Mouse (Mus musculus): ENCODE data around the gene Tbc1d32. TPM values are rescaled to one million over a fixed set of nuclear protein-coding genes. Genes with fewer than 3 reads are reported as not detected.
"Not testable (repeated sequence)": the region's sequence is repeated elsewhere in the genome, so short reads cannot be mapped to it uniquely, and the experiment has no call there.

The Tbc1d32 gene
- polyA plus RNA-seq, 2 experiments, result 0.27 to 0.46 TPM

DNA sequence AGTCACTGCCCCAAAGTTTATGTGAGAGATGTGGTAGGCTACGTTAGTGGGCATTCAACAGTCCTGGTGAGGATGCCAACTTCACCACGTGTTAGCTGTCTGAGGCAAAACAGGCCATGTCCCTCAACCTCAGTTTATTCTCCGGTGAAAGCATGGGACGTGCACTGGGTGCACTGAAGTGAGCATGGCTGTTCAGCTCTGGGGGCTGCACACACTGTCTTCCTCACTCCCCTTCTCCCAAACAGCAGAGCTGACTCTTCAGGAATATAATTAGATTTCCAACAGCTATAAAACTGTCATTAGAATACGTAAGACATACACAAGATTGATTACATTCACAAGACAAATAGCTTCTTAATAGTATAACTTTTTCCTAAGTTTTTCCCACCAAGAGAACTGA lies 55.3 kb downstream of the Tbc1d32 start:
- Histone ChIP-seq H3K4me2 (ENCODE audit: low read depth) (no peak overlapping the region), H3K9me3 (ENCODE audit: control insufficient read depth, low read length) (no peaks in the 10 kb centered on the region), H3K27me3 (ENCODE audit: control insufficient read depth, insufficient read depth, low read length) (no peaks in the 10 kb centered on the region), H3K9ac (replicated peaks) (no peak overlapping the region), H3K27ac (no peak overlapping the region), H3K36me3 (replicated peaks; ENCODE audit: control insufficient read depth, insufficient read depth, low read depth) (no peaks in the 10 kb centered on the region), H3K4me1 (replicated peaks; ENCODE audit: control insufficient read depth in 2 of 2, insufficient read depth in 2 of 2, low read length in 1 of 2) (no peaks in the 10 kb centered on the region), H3K4me3 (ENCODE audit: insufficient read depth in 1 of 2, low read depth in 2 of 2, low read length in 2 of 2) (no peak overlapping the region)
- DNase-seq (ENCODE audit: low read depth in 3 of 3, low spot score in 3 of 3) (no peak), ATAC-seq (ENCODE audit: insufficient read depth) (no peak)
- no peak for TF ChIP-seq CTCF (IDR thresholded peaks at IDR 0.05; ENCODE audit: low read depth)
- TF ChIP-seq EP300 (IDR thresholded peaks at IDR 0.05; ENCODE audit: low read depth), result no peak
- WGBS (ENCODE audit: insufficient replicate concordance), result 66% methylated on average over 5 of the region's 5 CpGs

DNA sequence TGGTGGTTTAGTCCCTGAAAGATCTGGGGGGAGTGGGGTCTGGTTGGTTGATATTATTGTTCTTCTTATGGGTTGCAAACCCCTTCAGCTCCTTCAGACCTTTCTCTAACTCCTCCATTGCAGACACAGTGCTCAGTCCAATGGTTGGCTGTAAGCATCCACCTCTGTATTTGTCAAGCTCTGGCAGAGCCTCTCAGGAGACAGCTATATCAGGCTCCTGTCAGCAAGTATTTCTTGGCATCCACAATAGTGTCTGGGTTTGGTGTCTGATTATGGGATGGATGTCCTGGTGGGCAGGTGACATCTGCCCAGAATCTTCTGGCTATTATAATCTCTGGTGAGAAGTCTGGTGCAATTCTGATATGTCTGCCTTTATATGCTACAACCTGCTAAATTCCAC lies 60.8 kb downstream of the Tbc1d32 start:
- ATAC-seq (ENCODE audit: insufficient read depth), result not testable (repeated sequence)

GRCm38 (mm10) chr10:56165758-56166157 lies 62.7 kb downstream of the Tbc1d32 start:
- DNase-seq (ENCODE audit: low read depth in 3 of 3, low spot score in 3 of 3), result no peak
- WGBS (ENCODE audit: insufficient replicate concordance), result 69% methylated on average over 4 of the region's 4 CpGs
- no peak overlapping the region for H3K4me2 ChIP-seq (ENCODE audit: low read depth)
- H3K27me3 ChIP-seq (ENCODE audit: control insufficient read depth, insufficient read depth, low read length), result no peaks in the 10 kb centered on the region
- H3K36me3 ChIP-seq (replicated peaks; ENCODE audit: control insufficient read depth, insufficient read depth, low read depth), result no peaks in the 10 kb centered on the region
- no peak for ATAC-seq (ENCODE audit: insufficient read depth)
- no peak overlapping the region for H3K9ac ChIP-seq (replicated peaks)
- no peaks in the 10 kb centered on the region for H3K4me1 ChIP-seq (replicated peaks; ENCODE audit: control insufficient read depth in 2 of 2, insufficient read depth in 2 of 2, low read length in 1 of 2)
- no peak overlapping the region for H3K4me3 ChIP-seq (ENCODE audit: insufficient read depth in 1 of 2, low read depth in 2 of 2, low read length in 2 of 2)
- no peaks in the 10 kb centered on the region for H3K9me3 ChIP-seq (ENCODE audit: control insufficient read depth, low read length)
- no peak overlapping the region for H3K27ac ChIP-seq
- TF ChIP-seq CTCF (IDR thresholded peaks at IDR 0.05; ENCODE audit: low read depth) (no peak), EP300 (IDR thresholded peaks at IDR 0.05; ENCODE audit: low read depth) (no peak)

More for the DNA sequence above, 60.8 kb downstream of the Tbc1d32 start:
- H3K27ac ChIP-seq; DNase-seq (ENCODE audit: low read depth in 3 of 3, low spot score in 3 of 3); H3K27me3 ChIP-seq (ENCODE audit: control insufficient read depth, insufficient read depth, low read length); H3K9me3 ChIP-seq (ENCODE audit: control insufficient read depth, low read length); H3K4me1 ChIP-seq (replicated peaks; ENCODE audit: control insufficient read depth in 2 of 2, insufficient read depth in 2 of 2, low read length in 1 of 2); H3K4me3 ChIP-seq (ENCODE audit: insufficient read depth in 1 of 2, low read depth in 2 of 2, low read length in 2 of 2); H3K9ac ChIP-seq (replicated peaks); H3K4me2 ChIP-seq (ENCODE audit: low read depth); H3K36me3 ChIP-seq (replicated peaks; ENCODE audit: control insufficient read depth, insufficient read depth, low read depth): not testable (repeated sequence)

GRCm38 (mm10) chr10:56164411-56164810 lies 64.1 kb downstream of the Tbc1d32 start:
- no peak overlapping the region for H3K4me3 ChIP-seq (ENCODE audit: insufficient read depth in 1 of 2, low read depth in 2 of 2, low read length in 2 of 2)
- no peaks in the 10 kb centered on the region for H3K9me3 ChIP-seq (ENCODE audit: control insufficient read depth, low read length)
- no peaks in the 10 kb centered on the region for H3K4me1 ChIP-seq (replicated peaks; ENCODE audit: control insufficient read depth in 2 of 2, insufficient read depth in 2 of 2, low read length in 1 of 2)
- H3K9ac ChIP-seq (replicated peaks), result no peak overlapping the region
- H3K27ac ChIP-seq, result no peak overlapping the region
- H3K27me3 ChIP-seq (ENCODE audit: control insufficient read depth, insufficient read depth, low read length), result no peaks in the 10 kb centered on the region
- no peak for DNase-seq (ENCODE audit: low read depth in 3 of 3, low spot score in 3 of 3)
- H3K36me3 ChIP-seq (replicated peaks; ENCODE audit: control insufficient read depth, insufficient read depth, low read depth), result no peaks in the 10 kb centered on the region
- ATAC-seq (ENCODE audit: insufficient read depth), result no peak
- TF ChIP-seq EP300 (IDR thresholded peaks at IDR 0.05; ENCODE audit: low read depth) (no peak), CTCF (IDR thresholded peaks at IDR 0.05; ENCODE audit: low read depth) (no peak)
- WGBS (ENCODE audit: insufficient replicate concordance), result 51% methylated on average over 3 of the region's 3 CpGs
- H3K4me2 ChIP-seq (ENCODE audit: low read depth), result no peak overlapping the region

GRCm38 (mm10) chr10:56158748-56159147 lies 69.7 kb downstream of the Tbc1d32 start:
- Histone ChIP-seq H3K4me2 (ENCODE audit: low read depth) (no peak overlapping the region), H3K9me3 (ENCODE audit: control insufficient read depth, low read length) (no peaks in the 10 kb centered on the region), H3K4me3 (ENCODE audit: insufficient read depth in 1 of 2, low read depth in 2 of 2, low read length in 2 of 2) (no peak overlapping the region), H3K4me1 (replicated peaks; ENCODE audit: control insufficient read depth in 2 of 2, insufficient read depth in 2 of 2, low read length in 1 of 2) (no peaks in the 10 kb centered on the region), H3K36me3 (replicated peaks; ENCODE audit: control insufficient read depth, insufficient read depth, low read depth) (no peaks in the 10 kb centered on the region), H3K27me3 (ENCODE audit: control insufficient read depth, insufficient read depth, low read length) (no peaks in the 10 kb centered on the region), H3K9ac (replicated peaks) (no peak overlapping the region), H3K27ac (no peak overlapping the region)
- ATAC-seq (ENCODE audit: insufficient read depth) (no peak), DNase-seq (ENCODE audit: low read depth in 3 of 3, low spot score in 3 of 3) (no peak)
- no peak for TF ChIP-seq CTCF (IDR thresholded peaks at IDR 0.05; ENCODE audit: low read depth)
- TF ChIP-seq EP300 (IDR thresholded peaks at IDR 0.05; ENCODE audit: low read depth), result no peak
- WGBS (ENCODE audit: insufficient replicate concordance), result 71% methylated on average over 2 of the region's 2 CpGs

GRCm38 (mm10) chr10:56158207-56158606 lies 70.3 kb downstream of the Tbc1d32 start:
- Histone ChIP-seq H3K27me3 (ENCODE audit: control insufficient read depth, insufficient read depth, low read length) (no peaks in the 10 kb centered on the region), H3K27ac (no peak overlapping the region), H3K4me2 (ENCODE audit: low read depth) (no peak overlapping the region), H3K36me3 (replicated peaks; ENCODE audit: control insufficient read depth, insufficient read depth, low read depth) (no peaks in the 10 kb centered on the region), H3K4me1 (replicated peaks; ENCODE audit: control insufficient read depth in 2 of 2, insufficient read depth in 2 of 2, low read length in 1 of 2) (no peaks in the 10 kb centered on the region), H3K4me3 (ENCODE audit: insufficient read depth in 1 of 2, low read depth in 2 of 2, low read length in 2 of 2) (no peak overlapping the region), H3K9me3 (ENCODE audit: control insufficient read depth, low read length) (no peaks in the 10 kb centered on the region), H3K9ac (replicated peaks) (no peak overlapping the region)
- ATAC-seq (ENCODE audit: insufficient read depth) (no peak), DNase-seq (ENCODE audit: low read depth in 3 of 3, low spot score in 3 of 3) (no peak)
- no peak for TF ChIP-seq CTCF (IDR thresholded peaks at IDR 0.05; ENCODE audit: low read depth)
- TF ChIP-seq EP300 (IDR thresholded peaks at IDR 0.05; ENCODE audit: low read depth), result no peak
- 72% methylated on average over 3 of the region's 3 CpGs for WGBS (ENCODE audit: insufficient replicate concordance)
